Mouse (Mus musculus): ENCODE measurements around the gene Rdm1. TPM values are rescaled to one million over a fixed set of nuclear protein-coding genes. Genes with fewer than 3 reads are reported as not detected.
"Not testable (repeated sequence)": the region's sequence is repeated elsewhere in the genome, so short reads cannot be mapped to it uniquely, and the experiment has no call there.

Rdm1 gene
- polyA plus RNA-seq, 1 experiment from 2014 or later = 47.5 TPM

DNA sequence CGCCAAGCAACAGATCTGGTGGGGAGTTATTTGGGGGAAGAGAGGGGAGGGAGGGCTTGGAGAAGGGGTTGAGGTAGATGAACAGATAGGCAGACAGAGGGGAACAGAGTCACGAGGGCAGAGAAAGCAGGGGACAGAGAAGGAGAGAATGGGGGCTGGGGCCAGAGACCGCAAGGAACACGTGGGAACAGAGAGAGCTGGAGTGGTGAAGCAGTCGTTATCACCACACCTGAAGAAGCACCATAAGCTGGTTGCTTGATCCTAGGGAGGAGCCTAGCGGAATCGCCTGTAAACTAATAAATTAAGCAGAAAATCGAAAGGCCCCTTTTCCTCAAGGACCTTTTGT is 373 bp upstream of the Rdm1 start:
- 3% methylated on average over 8 of the region's 8 CpGs for WGBS
- peak overlapping the region; percentile 80 for H3K4me2 ChIP-seq (replicated peaks; ENCODE audit: low read depth, low read length)
- H3K4me1 ChIP-seq (ENCODE audit: control insufficient read depth, insufficient read depth, low read length) = no peaks in the 10 kb centered on the region
- peak overlapping the region; percentile 12 for H3K4me3 ChIP-seq (ENCODE audit: low read depth, low read length)
- 0 out of 2 replicates have a peak overlapping the region, but pooled peaks have one; percentile 2 for H3K9ac ChIP-seq (replicated peaks; ENCODE audit: low read depth, low read length)
- no peak; the same call in 1 of the 2 replicates for ATAC-seq (ENCODE audit: insufficient number of reproducible peaks, insufficient read depth, low FRiP score, low read depth)
- no peaks in the 10 kb centered on the region for H3K27me3 ChIP-seq (ENCODE audit: control insufficient read depth, insufficient read depth, low read length)
- H3K27ac ChIP-seq (ENCODE audit: low read length) = peak overlapping the region; percentile 99
- no peaks in the 10 kb centered on the region for H3K9me3 ChIP-seq (ENCODE audit: control insufficient read depth, low read depth, low read length)
- no peaks in the 10 kb centered on the region; the same call in 1 of the 2 replicates for H3K36me3 ChIP-seq (ENCODE audit: control insufficient read depth, insufficient read depth, low read length)

DNA sequence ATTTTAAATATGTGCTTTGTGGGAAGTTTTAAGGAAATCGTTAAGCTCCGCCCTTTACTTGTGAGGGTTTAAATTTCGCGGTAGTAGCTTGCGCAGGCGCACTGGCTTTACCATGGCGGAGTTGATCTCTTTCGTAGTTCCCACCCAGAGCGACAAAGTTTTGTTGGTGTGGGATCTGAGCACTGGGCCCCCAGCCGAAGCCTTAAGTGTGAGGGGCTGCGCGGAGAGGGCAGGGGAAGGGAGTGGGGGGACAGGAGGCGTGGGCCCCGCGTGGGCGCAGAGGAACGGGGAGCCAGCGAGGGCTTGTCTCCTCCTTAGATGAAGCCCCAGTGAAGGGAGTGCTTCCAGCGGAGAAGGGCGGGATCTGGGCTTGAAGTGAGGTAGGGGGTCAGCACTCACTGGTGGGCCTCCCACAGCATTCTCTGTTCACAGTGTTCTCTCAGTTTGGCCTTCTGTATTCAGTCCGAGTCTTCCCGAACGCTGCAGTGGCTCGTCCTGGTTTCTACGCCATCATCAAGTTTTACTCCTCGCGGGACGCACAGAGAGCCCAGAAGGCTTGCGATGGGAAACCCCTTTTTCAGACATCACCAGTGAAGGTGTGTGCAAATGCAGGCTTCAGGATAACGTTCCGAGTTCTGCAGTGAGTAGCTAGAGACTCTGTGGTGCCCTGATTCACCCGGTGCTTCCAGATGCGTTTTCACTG is 1.0 kb downstream of the Rdm1 start:
- WGBS = under 1% methylated on average over 33 of the region's 33 CpGs
- Histone ChIP-seq H3K4me3 (ENCODE audit: low read depth, low read length) (peak overlapping the region; percentile 50), H3K9me3 (ENCODE audit: control insufficient read depth, low read depth, low read length) (no peaks in the 10 kb centered on the region), H3K9ac (replicated peaks; ENCODE audit: low read depth, low read length) (peak overlapping the region; percentile 76), H3K27me3 (ENCODE audit: control insufficient read depth, insufficient read depth, low read length) (no peaks in the 10 kb centered on the region), H3K27ac (ENCODE audit: low read length) (peak overlapping the region; percentile 99), H3K36me3 (ENCODE audit: control insufficient read depth, insufficient read depth, low read length) (no peaks in the 10 kb centered on the region; the same call in 1 of the 2 replicates), H3K4me2 (replicated peaks; ENCODE audit: low read depth, low read length) (peak overlapping the region; percentile 80), H3K4me1 (ENCODE audit: control insufficient read depth, insufficient read depth, low read length) (no peaks in the 10 kb centered on the region)
- peak; percentile 65 for ATAC-seq (ENCODE audit: insufficient number of reproducible peaks, insufficient read depth, low FRiP score, low read depth)

DNA sequence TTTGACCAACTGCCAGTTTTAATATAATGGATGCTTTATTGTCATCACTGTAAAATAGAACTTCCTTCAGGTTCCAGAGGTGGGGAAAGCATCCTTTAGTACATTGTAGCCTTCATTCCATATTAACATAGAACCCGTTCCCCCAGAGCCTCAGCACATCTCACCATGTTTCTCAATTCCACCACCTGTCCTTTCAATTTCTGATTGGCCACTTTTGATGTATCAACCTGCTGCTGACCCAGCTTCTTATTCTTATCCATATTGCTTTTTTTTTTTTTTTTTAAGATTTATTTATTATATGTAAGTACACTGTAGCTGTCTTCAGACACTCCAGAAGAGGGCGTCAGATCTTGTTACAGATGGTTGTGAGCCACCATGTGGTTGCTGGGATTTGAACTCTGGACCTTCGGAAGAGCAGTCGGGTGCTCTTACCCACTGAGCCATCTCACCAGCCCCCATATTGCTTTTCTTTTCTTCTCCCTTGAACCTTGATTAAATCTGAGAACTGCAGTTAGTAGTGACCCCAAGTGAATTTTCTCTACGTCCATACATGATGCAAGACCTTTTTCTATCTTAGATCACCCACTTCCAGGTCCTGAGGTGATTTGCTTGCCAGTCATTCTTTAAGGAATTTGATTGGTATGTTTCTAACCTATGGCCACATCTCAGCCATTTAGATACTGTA is 1.9 kb downstream of the Rdm1 start:
- Histone ChIP-seq H3K27ac (ENCODE audit: low read length) (peak overlapping the region; percentile 99; the same call in 1 of the 2 replicates), H3K4me2 (replicated peaks; ENCODE audit: low read depth, low read length) (peak overlapping the region; percentile 80), H3K9ac (replicated peaks; ENCODE audit: low read depth, low read length) (peak overlapping the region; percentile 76; the same call in 1 of the 2 replicates), H3K4me3 (ENCODE audit: low read depth, low read length) (peak overlapping the region; percentile 50)
- WGBS = 60% methylated on average over 4 of the region's 5 CpGs
- H3K36me3 ChIP-seq (ENCODE audit: control insufficient read depth, insufficient read depth, low read length); ATAC-seq (ENCODE audit: insufficient number of reproducible peaks, insufficient read depth, low FRiP score, low read depth); H3K27me3 ChIP-seq (ENCODE audit: control insufficient read depth, insufficient read depth, low read length); H3K4me1 ChIP-seq (ENCODE audit: control insufficient read depth, insufficient read depth, low read length); H3K9me3 ChIP-seq (ENCODE audit: control insufficient read depth, low read depth, low read length): not testable (repeated sequence)

DNA sequence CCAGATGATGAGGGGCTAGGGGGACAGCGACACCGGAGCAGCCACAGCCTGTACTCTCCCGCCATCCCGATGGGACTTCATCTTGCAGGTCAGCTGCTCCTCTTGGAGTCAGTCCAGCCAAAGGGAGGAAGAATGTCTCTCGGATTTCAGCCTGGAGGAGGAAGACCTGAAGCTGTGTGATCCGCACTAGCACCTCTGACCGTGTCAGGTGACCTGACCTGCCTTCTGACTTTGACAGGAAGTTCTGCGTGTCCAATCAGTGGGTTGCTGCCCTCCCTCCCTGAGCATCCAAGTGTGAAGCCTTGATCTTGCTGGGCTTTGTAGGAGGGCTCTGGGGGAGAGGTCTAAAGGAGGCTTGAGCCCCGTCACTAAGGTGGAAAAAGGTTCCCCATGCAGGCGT is 8.7 kb downstream of the Rdm1 start:
- ATAC-seq (ENCODE audit: insufficient number of reproducible peaks, insufficient read depth, low FRiP score, low read depth) = no peak
- 80% methylated on average over 10 of the region's 10 CpGs for WGBS

GRCm38 (mm10) chr11:101639761-101640160 is 12.8 kb downstream of the Rdm1 start:
- ATAC-seq (ENCODE audit: insufficient number of reproducible peaks, insufficient read depth, low FRiP score, low read depth) = no peak
- Histone ChIP-seq H3K9me3 (ENCODE audit: control insufficient read depth, low read depth, low read length) (no peaks in the 10 kb centered on the region), H3K36me3 (ENCODE audit: control insufficient read depth, insufficient read depth, low read length) (peaks cover 4% of the 10 kb centered on the region; the same call in 1 of the 2 replicates), H3K4me2 (replicated peaks; ENCODE audit: low read depth, low read length) (no peak overlapping the region), H3K4me1 (ENCODE audit: control insufficient read depth, insufficient read depth, low read length) (0 out of 2 replicates have a peak, but pooled peaks cover 3% of the 10 kb centered on the region), H3K4me3 (ENCODE audit: low read depth, low read length) (no peak overlapping the region), H3K27me3 (ENCODE audit: control insufficient read depth, insufficient read depth, low read length) (no peaks in the 10 kb centered on the region), H3K9ac (replicated peaks; ENCODE audit: low read depth, low read length) (no peak overlapping the region), H3K27ac (ENCODE audit: low read length) (no peak overlapping the region)
- 94% methylated on average over 4 of the region's 4 CpGs for WGBS

More for the DNA sequence above, 8.7 kb downstream of the Rdm1 start:
- Histone ChIP-seq H3K9me3 (ENCODE audit: control insufficient read depth, low read depth, low read length) (no peaks in the 10 kb centered on the region), H3K4me1 (ENCODE audit: control insufficient read depth, insufficient read depth, low read length) (0 out of 2 replicates have a peak, but pooled peaks cover under 1% of the 10 kb centered on the region), H3K4me3 (ENCODE audit: low read depth, low read length) (no peak overlapping the region), H3K27me3 (ENCODE audit: control insufficient read depth, insufficient read depth, low read length) (no peaks in the 10 kb centered on the region), H3K4me2 (replicated peaks; ENCODE audit: low read depth, low read length) (no peak overlapping the region), H3K27ac (ENCODE audit: low read length) (no peak overlapping the region), H3K9ac (replicated peaks; ENCODE audit: low read depth, low read length) (no peak overlapping the region), H3K36me3 (ENCODE audit: control insufficient read depth, insufficient read depth, low read length) (peaks cover 9% of the 10 kb centered on the region; the same call in 1 of the 2 replicates)

GRCm38 (mm10) chr11:101640857-101641709 is 14.1 kb downstream of the Rdm1 start:
- not testable (repeated sequence) for H3K9me3 ChIP-seq (ENCODE audit: control insufficient read depth, low read depth, low read length); H3K4me1 ChIP-seq (ENCODE audit: control insufficient read depth, insufficient read depth, low read length); H3K27me3 ChIP-seq (ENCODE audit: control insufficient read depth, insufficient read depth, low read length); H3K36me3 ChIP-seq (ENCODE audit: control insufficient read depth, insufficient read depth, low read length)
- H3K9ac ChIP-seq (replicated peaks; ENCODE audit: low read depth, low read length) = 0 out of 2 replicates have a peak overlapping the region, but pooled peaks have one; percentile 21
- peak; percentile 65 for ATAC-seq (ENCODE audit: insufficient number of reproducible peaks, insufficient read depth, low FRiP score, low read depth)
- H3K27ac ChIP-seq (ENCODE audit: low read length) = peak overlapping the region; percentile 66; the same call in 1 of the 2 replicates
- 5% methylated on average over 50 of the region's 53 CpGs for WGBS
- peak overlapping the region; percentile 21; the same call in 1 of the 2 replicates for H3K4me3 ChIP-seq (ENCODE audit: low read depth, low read length)
- H3K4me2 ChIP-seq (replicated peaks; ENCODE audit: low read depth, low read length) = peak overlapping the region; percentile 35

DNA sequence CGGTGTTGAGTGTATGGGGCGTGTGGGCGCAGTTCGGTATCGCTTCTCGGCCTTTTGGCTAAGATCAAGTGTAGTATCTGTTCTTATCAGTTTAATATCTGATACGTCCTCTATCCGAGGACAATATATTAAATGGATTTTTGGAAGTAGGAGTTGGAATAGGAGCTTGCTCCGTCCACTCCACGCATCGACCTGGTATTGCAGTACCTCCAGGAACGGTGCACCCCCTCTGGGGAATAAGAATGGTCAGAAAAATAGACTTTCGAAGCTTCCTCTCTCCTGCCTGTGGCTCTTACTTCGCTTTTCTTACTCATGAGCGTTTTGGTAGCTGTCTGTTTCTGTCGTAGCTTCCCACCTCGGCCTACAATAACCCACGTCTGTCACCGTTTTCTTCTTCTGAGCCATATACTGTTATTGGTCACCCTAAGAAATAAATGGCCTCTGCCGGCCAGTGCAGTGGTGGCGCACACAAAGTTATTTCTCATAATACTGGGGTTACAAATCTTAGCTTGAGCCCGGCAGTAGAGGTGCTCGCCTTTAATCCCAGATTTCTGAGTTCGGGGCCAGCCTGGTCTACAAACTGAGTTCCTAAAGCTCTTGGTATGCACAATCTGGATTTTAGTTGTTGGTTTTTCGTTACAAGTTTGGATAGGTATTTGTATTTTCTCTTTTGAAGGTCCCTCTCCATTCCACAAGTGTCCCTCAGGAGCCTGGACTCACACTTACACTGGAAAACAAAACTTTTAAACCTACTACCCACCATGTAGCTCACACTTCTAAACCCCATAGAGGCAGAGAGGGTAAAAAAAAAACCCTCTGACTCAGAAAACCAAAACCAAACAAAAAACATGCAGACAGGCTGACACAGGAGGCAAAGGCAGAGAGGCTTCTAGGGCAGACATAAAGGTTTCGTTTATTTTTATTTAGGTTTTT is 15.0 kb downstream of the Rdm1 start:
- H3K9me3 ChIP-seq (ENCODE audit: control insufficient read depth, low read depth, low read length); H3K27ac ChIP-seq (ENCODE audit: low read length); H3K4me3 ChIP-seq (ENCODE audit: low read depth, low read length); H3K4me1 ChIP-seq (ENCODE audit: control insufficient read depth, insufficient read depth, low read length); H3K4me2 ChIP-seq (replicated peaks; ENCODE audit: low read depth, low read length); H3K27me3 ChIP-seq (ENCODE audit: control insufficient read depth, insufficient read depth, low read length); H3K36me3 ChIP-seq (ENCODE audit: control insufficient read depth, insufficient read depth, low read length); H3K9ac ChIP-seq (replicated peaks; ENCODE audit: low read depth, low read length): not testable (repeated sequence)
- peak; percentile 82 for ATAC-seq (ENCODE audit: insufficient number of reproducible peaks, insufficient read depth, low FRiP score, low read depth)
- 8% methylated on average over 13 of the region's 26 CpGs for WGBS

Measured in stomach, embryonic 14.5 days (tissue).